Mouse (Mus musculus) liver, postnatal 0 days (tissue): ENCODE data around the gene Epo.

Source experiments
- CTCF ChIP-seq: sonication (generic); IDR thresholded peaks from 2 replicates; pipeline ENCODE4 v1.5.1; 2016; ENCODE audit warnings: antibody characterized with exemption, low read depth
- EP300 ChIP-seq: IDR thresholded peaks from 2 replicates; pipeline ENCODE4 v1.6.1; 2016; ENCODE audit warnings: antibody characterized with exemption, low read depth, mild to moderate bottlenecking

DNA sequence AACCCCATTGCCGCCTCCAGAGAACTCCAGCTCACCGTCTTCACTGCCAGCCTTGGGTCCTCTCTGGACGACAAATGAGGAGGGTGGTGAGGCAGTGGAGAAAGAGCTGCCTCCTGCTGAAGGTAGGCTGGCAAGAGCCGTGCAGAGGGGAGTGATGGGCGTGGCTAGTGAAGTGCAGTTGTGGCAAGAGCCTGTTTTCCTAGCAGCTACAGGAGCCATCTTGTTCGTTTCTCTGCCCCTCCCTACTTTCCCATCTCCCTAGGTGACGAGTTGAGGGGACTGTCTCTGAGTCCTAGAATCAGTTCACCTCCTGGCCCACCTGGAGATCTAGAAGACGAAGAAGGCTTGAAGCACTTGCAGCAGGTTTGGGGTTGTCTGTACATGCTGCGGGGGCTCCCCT lies 11.2 kb downstream of the Epo start:
- TF ChIP-seq CTCF (no peak), EP300 (no peak)
